Mouse (Mus musculus) stomach, postnatal 0 days (tissue): ENCODE results near the gene Pigq. TPM values are rescaled to one million over a fixed set of nuclear protein-coding genes. Genes with fewer than 3 reads are reported as not detected.
A peak's percentile ranks its signal among the peaks of the same experiment; 100 is the strongest.

Experiments used
- ATAC-seq: fragments of 200-750 bp; cut with Nextera tagmentation; 2 replicates; pipeline ENCODE4 v1.8.0; 2017; ENCODE audit not compliant: low FRiP score, low TSS enrichment
- DNase-seq: peaks from one replicate; pipeline ENCODE4 v3.0.0-alpha.2; 2016; ENCODE audit warnings: low spot score
- H3K27ac ChIP-seq: fragments of 300-500 bp; sonication (generic); replicated peaks from 2 replicates; pipeline ENCODE4 v1.5.1; 2014; ENCODE audit warnings: mild to moderate bottlenecking, control low read depth
- H3K27me3 ChIP-seq: fragments of 300-500 bp; sonication (generic); 2 replicates; pipeline ENCODE4 v1.6.1; 2014; ENCODE audit warnings: low read length; ENCODE audit not compliant: control insufficient read depth, insufficient read depth
- H3K36me3 ChIP-seq: fragments of 300-500 bp; sonication (generic); 2 replicates; pipeline ENCODE4 v1.6.1; 2014; ENCODE audit warnings: low read length, mixed read lengths; ENCODE audit not compliant: control insufficient read depth, insufficient read depth
- H3K4me1 ChIP-seq: fragments of 300-500 bp; sonication (generic); replicated peaks from 2 replicates; pipeline ENCODE4 v1.6.1; 2014; ENCODE audit warnings: antibody characterized with exemption; ENCODE audit not compliant: control insufficient read depth, insufficient read depth
- H3K4me2 ChIP-seq: fragments of 300-500 bp; sonication (generic); replicated peaks from 2 replicates; pipeline ENCODE4 v1.6.1; 2014; ENCODE audit warnings: low read depth, mild to moderate bottlenecking, control low read depth, moderate library complexity
- H3K4me3 ChIP-seq: fragments of 300-500 bp; sonication (generic); 2 replicates; pipeline ENCODE4 v1.5.1; 2014; ENCODE audit warnings: low read depth, low read length, control low read depth
- H3K9ac ChIP-seq: fragments of 300-500 bp; sonication (generic); 2 replicates; pipeline ENCODE4 v1.6.1; 2014; ENCODE audit warnings: mild to moderate bottlenecking, low read length, control low read depth, mixed read lengths
- H3K9me3 ChIP-seq: fragments of 300-500 bp; sonication (generic); 2 replicates; pipeline ENCODE4 v1.6.1; 2016; ENCODE audit warnings: low read length; ENCODE audit not compliant: control insufficient read depth
- CTCF ChIP-seq: IDR thresholded peaks from 2 replicates; pipeline ENCODE4 v1.5.1; 2016; ENCODE audit warnings: antibody characterized with exemption, low read depth, mild to moderate bottlenecking, moderate library complexity
- EP300 ChIP-seq: optimal IDR thresholded peaks from 2 replicates; pipeline ENCODE3; 2016; ENCODE audit warnings: antibody characterized with exemption
- WGBS: fragments of 180-500 bp; shearing (Covaris S2); extraction: QIAGEN DNeasy Blood & Tissue Kit; methylation state at CpG from one replicate; pipeline ENCODE4 v1.1.7; 2014; 5-methylcytosine and 5-hydroxymethylcytosine counted together
- polyA plus RNA-seq: library from polyadenylated mRNA; unstranded; fragments of >200 nt; fragmentation: Nextera tagmentation; extraction: Ambion mirVana; gene quantifications from 2 replicates; pipeline ENCODE4 v1.2.1, GENCODE M21; 2015

The Pigq gene
- 25.4 and 29.9 TPM in 2 replicates for polyA plus RNA-seq

- Histone ChIP-seq H3K4me1 (no peaks in the 10 kb centered on the region), H3K27ac (no peak within 1 kb of the TSS), H3K4me3 (no peak within 1 kb of the TSS), H3K9ac (no peak within 1 kb of the TSS), H3K4me2 (no peak within 1 kb of the TSS), H3K36me3 (no peaks in the 10 kb centered on the region), H3K9me3 (no peaks in the 10 kb centered on the region), H3K27me3 (no peaks in the 10 kb centered on the region)
- TF ChIP-seq EP300 (no peak), CTCF (no peak)
- ATAC-seq (no peak), DNase-seq (no peak)
- 50% methylated on average over 6 of the region's 6 CpGs for WGBS
Observed at GRCm38 (mm10) chr17:25944366-25945163, at the start of gene Pigq, which contains the start of gene Nhlrc4. TSS of gene Pigq (minus strand) at chr17:25944936. TSS of gene Nhlrc4 (minus strand) at chr17:25944961.

GRCm38 (mm10) chr17:25993489-25993888, 48.8 kb upstream of the Pigq start:
- TF ChIP-seq CTCF (no peak), EP300 (no peak)
- Histone ChIP-seq H3K27ac (no peak overlapping the region), H3K27me3 (no peaks in the 10 kb centered on the region), H3K4me1 (no peaks in the 10 kb centered on the region), H3K9me3 (no peaks in the 10 kb centered on the region), H3K4me2 (no peak overlapping the region), H3K36me3 (peaks cover 4% of the 10 kb centered on the region; the same call in 1 of the 2 replicates), H3K9ac (no peak overlapping the region), H3K4me3 (no peak overlapping the region)
- ATAC-seq (no peak), DNase-seq (no peak)
- WGBS: 87% methylated on average over 3 of the region's 3 CpGs

DNA sequence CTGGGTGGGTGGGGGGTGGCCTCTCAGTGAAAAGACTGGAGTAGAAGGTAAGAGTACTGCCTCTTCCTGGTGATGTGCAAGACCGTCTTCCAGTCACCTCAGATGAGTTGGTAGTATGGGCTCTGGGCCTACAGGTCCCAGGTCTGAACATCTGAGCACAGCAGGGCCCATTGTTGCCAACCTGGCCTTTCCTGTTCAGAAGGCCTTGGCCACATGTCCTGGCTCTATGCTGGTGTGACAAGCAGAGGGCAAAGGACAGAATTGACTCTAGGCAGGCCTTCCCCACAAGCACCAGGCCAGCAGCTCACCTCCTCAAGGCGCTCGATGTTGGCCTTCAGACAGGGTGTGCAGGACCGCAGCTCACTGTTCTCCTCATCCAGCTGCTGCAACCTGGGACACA, 47.5 kb upstream of the Pigq start:
- Histone ChIP-seq H3K27me3 (no peaks in the 10 kb centered on the region), H3K9me3 (no peaks in the 10 kb centered on the region), H3K27ac (no peak overlapping the region), H3K4me3 (no peak overlapping the region), H3K4me1 (no peaks in the 10 kb centered on the region), H3K9ac (no peak overlapping the region), H3K36me3 (peaks cover 4% of the 10 kb centered on the region; the same call in 1 of the 2 replicates), H3K4me2 (no peak overlapping the region)
- ATAC-seq (no peak), DNase-seq (no peak)
- no peak for TF ChIP-seq CTCF
- no peak for TF ChIP-seq EP300
- 95% methylated on average over 4 of the region's 4 CpGs for WGBS

GRCm38 (mm10) chr17:25990331-25990730, 45.6 kb upstream of the Pigq start:
- H3K9ac ChIP-seq: no peak overlapping the region
- H3K9me3 ChIP-seq: no peaks in the 10 kb centered on the region
- 74% methylated on average over 5 of the region's 5 CpGs for WGBS
- H3K4me2 ChIP-seq: no peak overlapping the region
- H3K36me3 ChIP-seq: peaks cover 4% of the 10 kb centered on the region; the same call in 1 of the 2 replicates
- no peaks in the 10 kb centered on the region for H3K4me1 ChIP-seq
- H3K4me3 ChIP-seq: no peak overlapping the region
- H3K27me3 ChIP-seq: no peaks in the 10 kb centered on the region
- DNase-seq (no peak), ATAC-seq (no peak)
- no peak overlapping the region for H3K27ac ChIP-seq
- no peak for TF ChIP-seq CTCF
- TF ChIP-seq EP300: no peak

DNA sequence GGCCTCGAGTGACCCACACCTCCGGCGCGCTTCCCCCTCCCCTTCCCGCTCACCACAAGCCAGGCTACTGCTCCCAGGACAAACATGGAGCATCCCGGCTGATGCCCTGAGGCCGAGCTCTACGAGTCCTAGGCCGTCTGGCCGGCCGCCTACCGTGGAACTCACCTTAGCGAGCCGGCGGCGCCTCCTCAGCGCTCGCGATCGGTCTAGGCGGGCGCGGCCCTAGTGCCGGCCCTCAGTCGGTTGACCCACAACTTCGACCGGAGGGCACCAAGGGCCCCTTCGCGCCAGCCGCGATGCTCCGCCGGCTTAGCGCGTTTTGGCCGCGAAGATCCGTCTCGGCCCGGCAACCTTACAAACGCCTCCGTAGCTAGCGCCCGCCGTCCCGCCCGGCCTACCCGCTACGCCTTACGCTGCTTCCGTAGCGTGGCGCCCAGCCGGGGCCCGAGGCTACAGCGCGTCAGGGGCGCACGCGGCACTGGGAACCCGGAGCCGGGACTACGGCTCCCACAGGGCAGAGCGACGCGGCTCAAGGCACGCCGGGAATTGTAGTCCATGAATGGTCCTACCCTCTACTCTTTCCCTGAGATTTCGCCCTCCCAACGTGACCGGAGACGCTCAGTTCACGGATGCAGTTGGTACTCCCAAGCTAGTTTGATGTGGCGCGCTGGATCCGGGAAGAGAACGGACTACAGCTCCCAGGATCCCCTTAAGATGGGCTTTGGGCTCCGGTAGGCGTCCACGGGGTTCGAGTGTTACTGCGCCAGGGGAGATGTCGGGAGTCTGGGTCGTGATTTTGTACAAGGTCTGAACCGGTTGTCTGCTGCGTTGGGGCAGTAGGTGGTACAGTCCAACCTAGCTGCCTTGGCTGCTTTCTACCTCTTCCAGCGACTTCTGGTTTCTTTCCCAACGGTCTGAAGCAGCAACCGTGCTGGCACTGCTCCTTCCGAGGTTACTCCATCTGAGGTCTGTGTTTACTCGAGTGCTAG, 40.9 kb upstream of the Pigq start, which contains the start of gene Capn15:
Gene Capn15 (minus strand): TSS at position 491 of the 989 bp plus-strand sequence.
- TF ChIP-seq EP300 (no peak), CTCF (no peak)
- under 1% methylated on average over 91 of the region's 91 CpGs for WGBS
- peak within 1 kb of the TSS; percentile 86 for H3K27ac ChIP-seq
- peak within 1 kb of the TSS; percentile 85 for H3K9ac ChIP-seq
- DNase-seq (peak; percentile 93), ATAC-seq (peak; percentile 98)
- peak within 1 kb of the TSS; percentile 90 for H3K4me3 ChIP-seq
- H3K27me3 ChIP-seq: no peaks in the 10 kb centered on the region
- H3K9me3 ChIP-seq: no peaks in the 10 kb centered on the region
- H3K4me1 ChIP-seq: peaks cover 7% of the 10 kb centered on the region; the same call in 1 of the 2 replicates
- H3K36me3 ChIP-seq: 0 out of 2 replicates have a peak, but pooled peaks cover 2% of the 10 kb centered on the region
- peak within 1 kb of the TSS; percentile 97 for H3K4me2 ChIP-seq
